Mouse (Mus musculus) thymus, adult 2 months (tissue): ENCODE measurements at regions not wholly inside any gene's neighbourhood (a gene's known extent, or its start where the extent isn't known, plus 50 kb on each side); places are given as distances from the start of the nearest gene placed in this dataset.

ENCODE experiments used
- DNase-seq: peaks from one replicate; pipeline ENCODE4 v3.0.0; 2021
- H3K27ac ChIP-seq: fragments of 200-500 bp; 2 replicates; pipeline ENCODE4 v1.5.1; 2012; ENCODE audit warnings: low read length, control low read depth; ENCODE audit not compliant: control insufficient read depth, insufficient read depth
- H3K27me3 ChIP-seq: fragments of 200-500 bp; 2 replicates; pipeline ENCODE4 v1.6.1; 2012; ENCODE audit warnings: mild to moderate bottlenecking, low read length, moderate library complexity, mixed read lengths; ENCODE audit not compliant: control insufficient read depth, insufficient read depth
- H3K36me3 ChIP-seq: fragments of 200-500 bp; 2 replicates; pipeline ENCODE4 v1.6.1; 2012; ENCODE audit warnings: mild to moderate bottlenecking, low read length, moderate library complexity; ENCODE audit not compliant: control insufficient read depth, insufficient read depth
- H3K4me1 ChIP-seq: fragments of 200-500 bp; replicated peaks from 2 replicates; pipeline ENCODE4 v1.6.1; 2012; ENCODE audit warnings: low read length; ENCODE audit not compliant: control insufficient read depth, insufficient read depth
- H3K4me3 ChIP-seq: fragments of 200-500 bp; 2 replicates; pipeline ENCODE4 v1.5.1; 2012; ENCODE audit warnings: mild to moderate bottlenecking, low read length, control low read depth, moderate library complexity; ENCODE audit not compliant: control insufficient read depth, insufficient read depth
- CTCF ChIP-seq: fragments of 200-500 bp; IDR thresholded peaks from 2 replicates; pipeline ENCODE4 v1.5.1; 2012; ENCODE audit warnings: mild to moderate bottlenecking, control low read depth, low read length, moderate library complexity, borderline replicate concordance; ENCODE audit not compliant: control insufficient read depth, poor library complexity, insufficient read depth; ENCODE audit errors: extremely low read depth
- POLR2A ChIP-seq: fragments of 200-500 bp; IDR thresholded peaks from 2 replicates; pipeline ENCODE4 v1.6.1; 2012; ENCODE audit warnings: mild to moderate bottlenecking, low read length, control low read depth, moderate library complexity; ENCODE audit not compliant: control insufficient read depth, poor library complexity, insufficient read depth; ENCODE audit errors: extremely low read depth
- WGBS: fragments of 180-500 bp; shearing (Covaris S2); methylation state at CpG from one replicate; pipeline ENCODE4 v1.1.7; 2018; 5-methylcytosine and 5-hydroxymethylcytosine counted together

- TF ChIP-seq POLR2A (no peak), CTCF (no peak)
- Histone ChIP-seq H3K27me3 (no peaks in the 10 kb centered on the region), H3K36me3 (no peaks in the 10 kb centered on the region), H3K4me3 (no peak overlapping the region), H3K4me1 (0 out of 2 replicates have a peak, but pooled peaks cover 2% of the 10 kb centered on the region), H3K27ac (no peak overlapping the region)
- WGBS: 73% methylated on average over 5 of the region's 5 CpGs
- DNase-seq: no peak
Measured at GRCm38 (mm10) chr12:69438271-69438670, 66.0 kb upstream of the Gm9887 start.

- no peak for DNase-seq
- Histone ChIP-seq H3K36me3 (no peaks in the 10 kb centered on the region), H3K4me3 (no peak overlapping the region), H3K27me3 (no peaks in the 10 kb centered on the region), H3K27ac (no peak overlapping the region), H3K4me1 (0 out of 2 replicates have a peak, but pooled peaks cover 2% of the 10 kb centered on the region)
- WGBS: 90% methylated on average over 10 of the region's 10 CpGs
- TF ChIP-seq POLR2A (no peak), CTCF (no peak)
Measured at GRCm38 (mm10) chr12:69436839-69437501, 64.7 kb upstream of the Gm9887 start.

- no peak for TF ChIP-seq POLR2A
- no peak for TF ChIP-seq CTCF
- Histone ChIP-seq H3K27me3 (no peaks in the 10 kb centered on the region), H3K4me1 (0 out of 2 replicates have a peak, but pooled peaks cover 2% of the 10 kb centered on the region), H3K4me3 (no peak overlapping the region), H3K36me3 (no peaks in the 10 kb centered on the region), H3K27ac (no peak overlapping the region)
- 95% methylated on average over 4 of the region's 4 CpGs for WGBS
- DNase-seq: no peak
Measured at GRCm38 (mm10) chr12:69434315-69434714, 62.1 kb upstream of the Gm9887 start.

GRCm38 (mm10) chr12:69432086-69432485 lies 59.8 kb upstream of the Gm9887 start:
- H3K4me3 ChIP-seq: no peak overlapping the region
- no peaks in the 10 kb centered on the region for H3K27me3 ChIP-seq
- no peaks in the 10 kb centered on the region for H3K36me3 ChIP-seq
- no peak for DNase-seq
- no peak overlapping the region for H3K27ac ChIP-seq
- H3K4me1 ChIP-seq: 0 out of 2 replicates have a peak, but pooled peaks cover 2% of the 10 kb centered on the region
- TF ChIP-seq POLR2A (no peak), CTCF (no peak)
- WGBS: 96% methylated on average over 7 of the region's 7 CpGs

GRCm38 (mm10) chr12:69428108-69428507 lies 55.9 kb upstream of the Gm9887 start:
- TF ChIP-seq POLR2A: no peak
- no peak for TF ChIP-seq CTCF
- Histone ChIP-seq H3K4me3 (no peak overlapping the region), H3K27ac (no peak overlapping the region), H3K36me3 (no peaks in the 10 kb centered on the region), H3K4me1 (peaks cover 8% of the 10 kb centered on the region), H3K27me3 (no peaks in the 10 kb centered on the region)
- DNase-seq: no peak
- WGBS: 98% methylated on average over 6 of the region's 6 CpGs

- Histone ChIP-seq H3K4me3 (no peak overlapping the region), H3K27ac (no peak overlapping the region), H3K27me3 (no peaks in the 10 kb centered on the region), H3K4me1 (peaks cover 18% of the 10 kb centered on the region), H3K36me3 (no peaks in the 10 kb centered on the region)
- WGBS: 93% methylated on average over 3 of the region's 3 CpGs
- TF ChIP-seq POLR2A (no peak), CTCF (no peak)
- no peak for DNase-seq
Measured at GRCm38 (mm10) chr12:69425610-69426009, 53.4 kb upstream of the Gm9887 start.
